Mouse (Mus musculus): ENCODE data around the gene Auts2.

- TF ChIP-seq CTCF (IDR thresholded peaks at IDR 0.05; ENCODE audit: low read depth) (no peak), EP300 (IDR thresholded peaks at IDR 0.05; ENCODE audit: low read depth) (no peak)
Observed at GRCm38 (mm10) chr5:131548932-131549563, 994.1 kb downstream of the Auts2 start.
